ENCODE assay signal across 23 mouse cellular contexts in genomic region chr2:102667981-102668380, GRCm38 (mm10). TPM values are rescaled to one million over a fixed set of nuclear protein-coding genes. Genes with fewer than 3 reads are reported as not detected.
DNase-seq lines count a peak whose midpoint lies in the region; ATAC-seq and TF ChIP-seq lines count a peak whose summit lies in the region.
"Had no signal": no experiment of that assay in that cellular context is flagged by ENCODE, and none has a peak within 500 bp of the region (broad histone marks: within the 10 kb centered on the region; RNA-seq: fewer than 3 reads in every experiment).

No protein-coding gene starts in this region.

- no peak overlapping the region for H3K27ac ChIP-seq in lung, embryonic 14.5 days (ENCODE audit: low read depth)
- H3K27ac ChIP-seq: forebrain, embryonic 10.5 days; forebrain, embryonic 13.5 days; hindbrain, embryonic 12.5 days; hindbrain, embryonic 15.5 days had no signal

- H3K4me1 ChIP-seq in lung, embryonic 14.5 days (ENCODE audit: insufficient read depth) = 0 out of 2 replicates have a peak, but pooled peaks cover 4% of the 10 kb centered on the region
- H3K4me1 ChIP-seq in megakaryocyte, embryonic 14.5 days = peaks cover 11% of the 10 kb centered on the region; the same call in 1 of the 2 replicates

- no peak for TF ChIP-seq CTCF in lung, embryonic 14.5 days (IDR thresholded peaks at IDR 0.05; ENCODE audit: low read depth)

- no peak overlapping the region for H3K4me3 ChIP-seq in lung, embryonic 14.5 days (ENCODE audit: low read depth, low read length)
- peak overlapping the region; percentile 23 for H3K4me3 ChIP-seq in megakaryocyte, embryonic 14.5 days (replicated peaks)
- H3K4me3 ChIP-seq: forebrain, embryonic 10.5 days; forebrain, embryonic 13.5 days; hindbrain, embryonic 12.5 days; hindbrain, embryonic 15.5 days had no signal

- DNase-seq in heart, adult 11 months = peak; percentile 15
- DNase-seq in heart, adult 8-10 months (ENCODE audit: low spot score) = no peak
- peak; percentile 59 for DNase-seq in lung, embryonic 14.5 days
- no peak for DNase-seq in lung, postnatal 10 days
- DNase-seq: adrenal gland, adult 8-10 months; adrenal gland, postnatal 25 days; cerebellum, adult 11-12 months; cerebellum, adult 8-10 months; cerebellum, postnatal 10 days; cerebellum, postnatal 36 days; gastrocnemius, postnatal 10 days; gastrocnemius, postnatal 36 days had no signal

- no peaks in the 10 kb centered on the region for H3K36me3 ChIP-seq in lung, embryonic 14.5 days (ENCODE audit: insufficient read depth)
- no peaks in the 10 kb centered on the region for H3K36me3 ChIP-seq in megakaryocyte, embryonic 14.5 days (replicated peaks; ENCODE audit: low read length)
- H3K36me3 ChIP-seq: forebrain, embryonic 10.5 days; hindbrain, embryonic 12.5 days; hindbrain, embryonic 15.5 days had no signal

- H3K9me3 ChIP-seq in lung, embryonic 14.5 days (ENCODE audit: low read depth, low read length) = no peaks in the 10 kb centered on the region
- no peaks in the 10 kb centered on the region for H3K9me3 ChIP-seq in megakaryocyte, embryonic 14.5 days
- H3K9me3 ChIP-seq: forebrain, embryonic 10.5 days; forebrain, embryonic 13.5 days; hindbrain, embryonic 12.5 days; hindbrain, embryonic 15.5 days had no signal

- WGBS in lung, embryonic 14.5 days = 42% methylated on average over 6 of the region's 6 CpGs

- peak; percentile 48; the same call in 1 of the 2 replicates for ATAC-seq in lung, embryonic 14.5 days (ENCODE audit: insufficient read depth)
- ATAC-seq in megakaryocyte, adult 5-6 weeks (ENCODE audit: poor library complexity, severe bottlenecking) = no peak
- ATAC-seq: activated CD4-positive, CD25-positive, alpha-beta regulatory T cell, adult 4 months; forebrain, embryonic 13.5 days; forebrain, embryonic 16.5 days had no signal

- H3K27me3 ChIP-seq in lung, embryonic 14.5 days (ENCODE audit: insufficient read depth, low read length) = no peaks in the 10 kb centered on the region
- peaks cover 26% of the 10 kb centered on the region for H3K27me3 ChIP-seq in megakaryocyte, embryonic 14.5 days (replicated peaks)
- H3K27me3 ChIP-seq: forebrain, embryonic 13.5 days; hindbrain, embryonic 12.5 days; hindbrain, embryonic 15.5 days had no signal

- no peak overlapping the region for H3K9ac ChIP-seq in lung, embryonic 14.5 days
- H3K9ac ChIP-seq: forebrain, embryonic 13.5 days; hindbrain, embryonic 12.5 days; hindbrain, embryonic 15.5 days had no signal

- H3K4me2 ChIP-seq in lung, embryonic 14.5 days = no peak overlapping the region
- H3K4me2 ChIP-seq: forebrain, embryonic 13.5 days; heart, embryonic 11.5 days; hindbrain, embryonic 12.5 days; hindbrain, embryonic 15.5 days had no signal

RNA-seq across cellular contexts. Expression of gene Slc1a2, which starts 9.5 kb away (rescaled TPM):
- 1 to 10 TPM in 1 of 4 experiments, under 1 TPM in 3; 0.41 to 1.4 (median 0.73) TPM for total RNA-seq in heart, adult 8-10 months (2022)
- polyA plus RNA-seq in lung, embryonic 14.5 days (2014; fragmentation: Nextera tagmentation; extraction: Ambion mirVana) = 0.31 and 0.42 TPM in 2 replicates
- polyA plus RNA-seq in megakaryocyte, embryonic 14.5 days (2012; ENCODE audit: insufficient read depth, low replicate concordance) = not detected in 2 replicates
- not detected in 2 replicates for total RNA-seq in megakaryocyte, adult 5-6 weeks (2015)
- 0.04 TPM in 1 of 2 replicates, not detected in the other for total RNA-seq in megakaryocyte, adult 5-6 weeks (2017)
- total RNA-seq: granulocyte monocyte progenitor cell, adult 5-6 weeks; hematopoietic stem cell, adult 5-6 weeks had no signal
- polyA plus RNA-seq: activated CD4-positive, CD25-positive, alpha-beta regulatory T cell, adult 4 months had no signal

Comparison
In these comparisons a context has a peak if more than half of its experiments do, and no peak if none do; other contexts are left out.
1. DNase-seq: peak in heart, adult 11 months (single experiment) and lung, embryonic 14.5 days (single experiment); none in heart, adult 8-10 months (single experiment) and lung, postnatal 10 days (single experiment).